Mouse (Mus musculus): Measurements from ENCODE around the gene Serpina9. TPM values are rescaled to one million over a fixed set of nuclear protein-coding genes. Genes with fewer than 3 reads are reported as not detected.

Gene Serpina9
- polyA plus RNA-seq, 1 experiment from 2014 or later, result not detected

GRCm38 (mm10) chr12:104041401-104041800 lies 27.8 kb upstream of the Serpina9 start:
- no peak overlapping the region for H3K27ac ChIP-seq (ENCODE audit: low read length)
- no peaks in the 10 kb centered on the region for H3K27me3 ChIP-seq (replicated peaks; ENCODE audit: control insufficient read depth, insufficient read depth, low read length)
- no peaks in the 10 kb centered on the region for H3K9me3 ChIP-seq (ENCODE audit: control insufficient read depth, low read length)
- ATAC-seq, result no peak
- H3K4me1 ChIP-seq (replicated peaks; ENCODE audit: control insufficient read depth, insufficient read depth, low read length), result no peaks in the 10 kb centered on the region
- 57% methylated on average over 6 of the region's 6 CpGs for WGBS
- H3K36me3 ChIP-seq (ENCODE audit: control insufficient read depth, insufficient read depth), result no peaks in the 10 kb centered on the region
- H3K4me3 ChIP-seq (replicated peaks; ENCODE audit: low read length), result no peak overlapping the region
- no peak overlapping the region for H3K4me2 ChIP-seq (ENCODE audit: low read length)
- H3K9ac ChIP-seq (replicated peaks; ENCODE audit: low read depth, low read length), result no peak overlapping the region

- no peaks in the 10 kb centered on the region for H3K4me1 ChIP-seq (replicated peaks; ENCODE audit: control insufficient read depth, insufficient read depth, low read length)
- no peaks in the 10 kb centered on the region for H3K36me3 ChIP-seq (ENCODE audit: control insufficient read depth, insufficient read depth)
- H3K4me2 ChIP-seq (ENCODE audit: low read length), result no peak overlapping the region
- H3K9ac ChIP-seq (replicated peaks; ENCODE audit: low read depth, low read length), result no peak overlapping the region
- no peak overlapping the region for H3K4me3 ChIP-seq (replicated peaks; ENCODE audit: low read length)
- ATAC-seq, result no peak
- 95% methylated on average over 7 of the region's 7 CpGs for WGBS
- H3K27ac ChIP-seq (ENCODE audit: low read length), result no peak overlapping the region
- H3K9me3 ChIP-seq (ENCODE audit: control insufficient read depth, low read length), result no peaks in the 10 kb centered on the region
- H3K27me3 ChIP-seq (replicated peaks; ENCODE audit: control insufficient read depth, insufficient read depth, low read length), result no peaks in the 10 kb centered on the region
Measured at GRCm38 (mm10) chr12:104038181-104038580, 24.6 kb upstream of the Serpina9 start.

GRCm38 (mm10) chr12:104033752-104034151 lies 20.2 kb upstream of the Serpina9 start:
- Histone ChIP-seq H3K27me3 (replicated peaks; ENCODE audit: control insufficient read depth, insufficient read depth, low read length) (no peaks in the 10 kb centered on the region), H3K4me1 (replicated peaks; ENCODE audit: control insufficient read depth, insufficient read depth, low read length) (no peaks in the 10 kb centered on the region), H3K27ac (ENCODE audit: low read length) (no peak overlapping the region), H3K9ac (replicated peaks; ENCODE audit: low read depth, low read length) (no peak overlapping the region), H3K4me3 (replicated peaks; ENCODE audit: low read length) (no peak overlapping the region), H3K4me2 (ENCODE audit: low read length) (no peak overlapping the region), H3K9me3 (ENCODE audit: control insufficient read depth, low read length) (no peaks in the 10 kb centered on the region), H3K36me3 (ENCODE audit: control insufficient read depth, insufficient read depth) (no peaks in the 10 kb centered on the region)
- no CpG with 5 or more reads among the region's 1 CpGs for WGBS
- no peak for ATAC-seq

- 37% methylated on average over 8 of the region's 8 CpGs for WGBS
- H3K27ac ChIP-seq (ENCODE audit: low read length), result no peak overlapping the region
- no peaks in the 10 kb centered on the region for H3K9me3 ChIP-seq (ENCODE audit: control insufficient read depth, low read length)
- ATAC-seq, result no peak
- no peak overlapping the region for H3K9ac ChIP-seq (replicated peaks; ENCODE audit: low read depth, low read length)
- no peaks in the 10 kb centered on the region for H3K4me1 ChIP-seq (replicated peaks; ENCODE audit: control insufficient read depth, insufficient read depth, low read length)
- H3K27me3 ChIP-seq (replicated peaks; ENCODE audit: control insufficient read depth, insufficient read depth, low read length), result no peaks in the 10 kb centered on the region
- H3K4me3 ChIP-seq (replicated peaks; ENCODE audit: low read length), result no peak overlapping the region
- H3K4me2 ChIP-seq (ENCODE audit: low read length), result no peak overlapping the region
- H3K36me3 ChIP-seq (ENCODE audit: control insufficient read depth, insufficient read depth), result no peaks in the 10 kb centered on the region
Measured at GRCm38 (mm10) chr12:104029986-104030385, 16.4 kb upstream of the Serpina9 start.

- H3K36me3 ChIP-seq (ENCODE audit: control insufficient read depth, insufficient read depth), result no peaks in the 10 kb centered on the region
- H3K27me3 ChIP-seq (replicated peaks; ENCODE audit: control insufficient read depth, insufficient read depth, low read length), result no peaks in the 10 kb centered on the region
- H3K4me1 ChIP-seq (replicated peaks; ENCODE audit: control insufficient read depth, insufficient read depth, low read length), result no peaks in the 10 kb centered on the region
- H3K9me3 ChIP-seq (ENCODE audit: control insufficient read depth, low read length), result no peaks in the 10 kb centered on the region
- 95% methylated on average over 3 of the region's 3 CpGs for WGBS
- ATAC-seq, result no peak
- H3K9ac ChIP-seq (replicated peaks; ENCODE audit: low read depth, low read length), result no peak overlapping the region
- H3K4me2 ChIP-seq (ENCODE audit: low read length), result no peak overlapping the region
- H3K4me3 ChIP-seq (replicated peaks; ENCODE audit: low read length), result no peak overlapping the region
- no peak overlapping the region for H3K27ac ChIP-seq (ENCODE audit: low read length)
Measured at GRCm38 (mm10) chr12:104015280-104015679, 1.7 kb upstream of the Serpina9 start.

- 84% methylated on average over 5 of the region's 5 CpGs for WGBS
- no peaks in the 10 kb centered on the region for H3K27me3 ChIP-seq (replicated peaks; ENCODE audit: control insufficient read depth, insufficient read depth, low read length)
- H3K27ac ChIP-seq (ENCODE audit: low read length), result no peak overlapping the region
- no peaks in the 10 kb centered on the region for H3K4me1 ChIP-seq (replicated peaks; ENCODE audit: control insufficient read depth, insufficient read depth, low read length)
- ATAC-seq, result no peak
- no peaks in the 10 kb centered on the region for H3K9me3 ChIP-seq (ENCODE audit: control insufficient read depth, low read length)
- no peak overlapping the region for H3K9ac ChIP-seq (replicated peaks; ENCODE audit: low read depth, low read length)
- no peak overlapping the region for H3K4me3 ChIP-seq (replicated peaks; ENCODE audit: low read length)
- H3K4me2 ChIP-seq (ENCODE audit: low read length), result no peak overlapping the region
- H3K36me3 ChIP-seq (ENCODE audit: control insufficient read depth, insufficient read depth), result no peaks in the 10 kb centered on the region
Measured at GRCm38 (mm10) chr12:104004689-104005088, 8.9 kb downstream of the Serpina9 start.

- WGBS, result 67% methylated on average over 4 of the region's 4 CpGs
- Histone ChIP-seq H3K4me1 (replicated peaks; ENCODE audit: control insufficient read depth, insufficient read depth, low read length) (no peaks in the 10 kb centered on the region), H3K27ac (ENCODE audit: low read length) (no peak overlapping the region), H3K27me3 (replicated peaks; ENCODE audit: control insufficient read depth, insufficient read depth, low read length) (no peaks in the 10 kb centered on the region), H3K4me3 (replicated peaks; ENCODE audit: low read length) (no peak overlapping the region), H3K36me3 (ENCODE audit: control insufficient read depth, insufficient read depth) (no peaks in the 10 kb centered on the region), H3K4me2 (ENCODE audit: low read length) (no peak overlapping the region), H3K9ac (replicated peaks; ENCODE audit: low read depth, low read length) (no peak overlapping the region), H3K9me3 (ENCODE audit: control insufficient read depth, low read length) (no peaks in the 10 kb centered on the region)
- ATAC-seq, result no peak
Measured at GRCm38 (mm10) chr12:104003238-104003612, 10.3 kb downstream of the Serpina9 start.

GRCm38 (mm10) chr12:104002569-104003237 lies 10.9 kb downstream of the Serpina9 start:
- no peak overlapping the region for H3K9ac ChIP-seq (replicated peaks; ENCODE audit: low read depth, low read length)
- no peak overlapping the region for H3K4me3 ChIP-seq (replicated peaks; ENCODE audit: low read length)
- no peaks in the 10 kb centered on the region for H3K4me1 ChIP-seq (replicated peaks; ENCODE audit: control insufficient read depth, insufficient read depth, low read length)
- H3K9me3 ChIP-seq (ENCODE audit: control insufficient read depth, low read length), result no peaks in the 10 kb centered on the region
- no peaks in the 10 kb centered on the region for H3K36me3 ChIP-seq (ENCODE audit: control insufficient read depth, insufficient read depth)
- no peaks in the 10 kb centered on the region for H3K27me3 ChIP-seq (replicated peaks; ENCODE audit: control insufficient read depth, insufficient read depth, low read length)
- WGBS, result 80% methylated on average over 10 of the region's 10 CpGs
- H3K4me2 ChIP-seq (ENCODE audit: low read length), result no peak overlapping the region
- H3K27ac ChIP-seq (ENCODE audit: low read length), result no peak overlapping the region
- no peak for ATAC-seq

- Histone ChIP-seq H3K4me2 (ENCODE audit: low read length) (no peak overlapping the region), H3K27me3 (replicated peaks; ENCODE audit: control insufficient read depth, insufficient read depth, low read length) (no peaks in the 10 kb centered on the region), H3K9ac (replicated peaks; ENCODE audit: low read depth, low read length) (no peak overlapping the region), H3K4me1 (replicated peaks; ENCODE audit: control insufficient read depth, insufficient read depth, low read length) (no peaks in the 10 kb centered on the region), H3K9me3 (ENCODE audit: control insufficient read depth, low read length) (no peaks in the 10 kb centered on the region), H3K27ac (ENCODE audit: low read length) (no peak overlapping the region), H3K4me3 (replicated peaks; ENCODE audit: low read length) (no peak overlapping the region), H3K36me3 (ENCODE audit: control insufficient read depth, insufficient read depth) (no peaks in the 10 kb centered on the region)
- no peak for ATAC-seq
- WGBS, result 88% methylated on average over 3 of the region's 3 CpGs
Measured at GRCm38 (mm10) chr12:104000594-104000993, 13.0 kb downstream of the Serpina9 start.

GRCm38 (mm10) chr12:103999611-104000010 lies 13.9 kb downstream of the Serpina9 start:
- Histone ChIP-seq H3K27me3 (replicated peaks; ENCODE audit: control insufficient read depth, insufficient read depth, low read length) (no peaks in the 10 kb centered on the region), H3K9ac (replicated peaks; ENCODE audit: low read depth, low read length) (no peak overlapping the region), H3K27ac (ENCODE audit: low read length) (no peak overlapping the region), H3K4me3 (replicated peaks; ENCODE audit: low read length) (no peak overlapping the region), H3K4me1 (replicated peaks; ENCODE audit: control insufficient read depth, insufficient read depth, low read length) (no peaks in the 10 kb centered on the region), H3K9me3 (ENCODE audit: control insufficient read depth, low read length) (no peaks in the 10 kb centered on the region), H3K36me3 (ENCODE audit: control insufficient read depth, insufficient read depth) (no peaks in the 10 kb centered on the region), H3K4me2 (ENCODE audit: low read length) (no peak overlapping the region)
- ATAC-seq, result no peak
- 53% methylated on average over 8 of the region's 8 CpGs for WGBS
